Mouse (Mus musculus): ENCODE data around the gene Noct. TPM values are rescaled to one million over a fixed set of nuclear protein-coding genes. Genes with fewer than 3 reads are reported as not detected.
A peak's percentile ranks its signal among the peaks of the same experiment; 100 is the strongest.

Gene Noct
- polyA plus RNA-seq, 1 experiment = 18.3 TPM

GRCm38 (mm10) chr3:51238515-51238914, 14.3 kb downstream of the Noct start:
- Histone ChIP-seq H3K27ac (ENCODE audit: control insufficient read depth, insufficient read depth, low read depth, low read length, poor library complexity) (peak overlapping the region; percentile 2; the same call in 1 of the 2 replicates), H3K4me3 (replicated peaks; ENCODE audit: control insufficient read depth, low read depth, low read length) (no peak overlapping the region), H3K4me1 (ENCODE audit: control insufficient read depth, insufficient read depth, low read length) (peaks cover 3% of the 10 kb centered on the region)
- 13% methylated on average over 7 of the region's 7 CpGs for WGBS
- TF ChIP-seq POLR2A (IDR thresholded peaks at IDR 0.05; ENCODE audit: borderline replicate concordance, control insufficient read depth, low read depth, low read length) (no peak), CTCF (IDR thresholded peaks at IDR 0.05; ENCODE audit: control insufficient read depth, insufficient read depth, low read length) (no peak)

- Histone ChIP-seq H3K27ac (ENCODE audit: control insufficient read depth, insufficient read depth, low read depth, low read length, poor library complexity) (no peak overlapping the region), H3K4me1 (ENCODE audit: control insufficient read depth, insufficient read depth, low read length) (peaks cover 3% of the 10 kb centered on the region; the same call in 1 of the 2 replicates), H3K4me3 (replicated peaks; ENCODE audit: control insufficient read depth, low read depth, low read length) (no peak overlapping the region)
- 89% methylated on average over 3 of the region's 3 CpGs for WGBS
- TF ChIP-seq CTCF (IDR thresholded peaks at IDR 0.05; ENCODE audit: control insufficient read depth, insufficient read depth, low read length) (no peak), POLR2A (IDR thresholded peaks at IDR 0.05; ENCODE audit: borderline replicate concordance, control insufficient read depth, low read depth, low read length) (no peak)
These were observed 15.3 kb downstream of the Noct start for GRCm38 (mm10) chr3:51239541-51239940.

- 93% methylated on average over 16 of the region's 16 CpGs for WGBS
- TF ChIP-seq CTCF (IDR thresholded peaks at IDR 0.05; ENCODE audit: control insufficient read depth, insufficient read depth, low read length) = no peak
- TF ChIP-seq POLR2A (IDR thresholded peaks at IDR 0.05; ENCODE audit: borderline replicate concordance, control insufficient read depth, low read depth, low read length) = no peak
- H3K4me3 ChIP-seq (replicated peaks; ENCODE audit: control insufficient read depth, low read depth, low read length) = no peak overlapping the region
- H3K27ac ChIP-seq (ENCODE audit: control insufficient read depth, insufficient read depth, low read depth, low read length, poor library complexity) = no peak overlapping the region
- no peaks in the 10 kb centered on the region for H3K4me1 ChIP-seq (ENCODE audit: control insufficient read depth, insufficient read depth, low read length)
These were observed 23.5 kb downstream of the Noct start for GRCm38 (mm10) chr3:51247704-51248103.

DNA sequence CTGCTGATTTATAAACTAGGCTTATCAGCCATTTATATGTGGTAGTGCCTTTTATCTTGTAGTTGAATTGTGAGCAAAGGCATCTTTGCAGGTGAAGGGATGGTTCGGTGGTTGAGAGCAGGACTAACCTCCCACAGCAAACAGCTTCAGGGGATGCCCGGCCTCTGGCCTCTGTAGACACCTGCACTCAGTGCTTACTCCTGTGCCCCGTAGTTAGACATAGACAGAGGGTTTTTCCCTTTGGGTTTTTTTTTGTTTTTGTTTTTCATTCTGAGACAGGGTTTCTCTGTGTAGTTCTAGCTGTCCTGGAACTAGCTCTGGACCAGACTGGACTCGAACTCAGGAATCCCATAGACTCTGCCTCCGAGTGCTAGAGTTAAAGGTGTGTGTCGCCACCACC, 24.4 kb downstream of the Noct start:
- no peak overlapping the region for H3K4me3 ChIP-seq (replicated peaks; ENCODE audit: control insufficient read depth, low read depth, low read length)
- no peak overlapping the region for H3K27ac ChIP-seq (ENCODE audit: control insufficient read depth, insufficient read depth, low read depth, low read length, poor library complexity)
- no peak for TF ChIP-seq POLR2A (IDR thresholded peaks at IDR 0.05; ENCODE audit: borderline replicate concordance, control insufficient read depth, low read depth, low read length)
- no peak for TF ChIP-seq CTCF (IDR thresholded peaks at IDR 0.05; ENCODE audit: control insufficient read depth, insufficient read depth, low read length)
- WGBS = 91% methylated on average over 6 of the region's 6 CpGs
- no peaks in the 10 kb centered on the region for H3K4me1 ChIP-seq (ENCODE audit: control insufficient read depth, insufficient read depth, low read length)

- TF ChIP-seq CTCF (IDR thresholded peaks at IDR 0.05; ENCODE audit: control insufficient read depth, insufficient read depth, low read length) (no peak), POLR2A (IDR thresholded peaks at IDR 0.05; ENCODE audit: borderline replicate concordance, control insufficient read depth, low read depth, low read length) (no peak)
- H3K4me3 ChIP-seq (replicated peaks; ENCODE audit: control insufficient read depth, low read depth, low read length) = no peak overlapping the region
- no peak overlapping the region for H3K27ac ChIP-seq (ENCODE audit: control insufficient read depth, insufficient read depth, low read depth, low read length, poor library complexity)
- H3K4me1 ChIP-seq (ENCODE audit: control insufficient read depth, insufficient read depth, low read length) = no peaks in the 10 kb centered on the region
- 84% methylated on average over 11 of the region's 11 CpGs for WGBS
These were observed 25.2 kb downstream of the Noct start for GRCm38 (mm10) chr3:51249460-51249859.

- Histone ChIP-seq H3K27ac (ENCODE audit: control insufficient read depth, insufficient read depth, low read depth, low read length, poor library complexity) (no peak overlapping the region), H3K4me1 (ENCODE audit: control insufficient read depth, insufficient read depth, low read length) (no peaks in the 10 kb centered on the region), H3K4me3 (replicated peaks; ENCODE audit: control insufficient read depth, low read depth, low read length) (no peak overlapping the region)
- 93% methylated on average over 13 of the region's 13 CpGs for WGBS
- TF ChIP-seq POLR2A (IDR thresholded peaks at IDR 0.05; ENCODE audit: borderline replicate concordance, control insufficient read depth, low read depth, low read length) = no peak
- no peak for TF ChIP-seq CTCF (IDR thresholded peaks at IDR 0.05; ENCODE audit: control insufficient read depth, insufficient read depth, low read length)
These were observed 25.6 kb downstream of the Noct start for GRCm38 (mm10) chr3:51249866-51250265.

DNA sequence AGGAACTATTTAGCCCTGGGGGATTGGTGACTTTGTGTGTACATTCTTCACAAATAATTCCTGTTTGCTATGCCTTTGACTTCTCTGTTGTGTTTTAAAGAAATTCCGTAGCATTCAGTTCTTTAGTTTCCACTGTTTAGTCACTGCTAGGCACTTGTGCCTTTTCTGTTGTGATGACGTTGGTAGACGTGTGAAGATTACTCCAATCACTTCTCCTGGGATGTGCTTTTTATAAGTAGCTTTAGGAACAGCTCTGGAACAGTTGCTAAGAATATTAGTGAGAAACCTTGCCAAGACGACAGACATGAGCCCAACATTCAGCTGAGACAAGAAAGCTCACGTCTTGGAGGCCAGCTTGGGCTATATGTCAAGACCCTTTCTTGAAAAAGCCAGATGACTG, 26.8 kb downstream of the Noct start:
- no peak for TF ChIP-seq CTCF (IDR thresholded peaks at IDR 0.05; ENCODE audit: control insufficient read depth, insufficient read depth, low read length)
- no peak for TF ChIP-seq POLR2A (IDR thresholded peaks at IDR 0.05; ENCODE audit: borderline replicate concordance, control insufficient read depth, low read depth, low read length)
- WGBS = 88% methylated on average over 5 of the region's 5 CpGs

DNA sequence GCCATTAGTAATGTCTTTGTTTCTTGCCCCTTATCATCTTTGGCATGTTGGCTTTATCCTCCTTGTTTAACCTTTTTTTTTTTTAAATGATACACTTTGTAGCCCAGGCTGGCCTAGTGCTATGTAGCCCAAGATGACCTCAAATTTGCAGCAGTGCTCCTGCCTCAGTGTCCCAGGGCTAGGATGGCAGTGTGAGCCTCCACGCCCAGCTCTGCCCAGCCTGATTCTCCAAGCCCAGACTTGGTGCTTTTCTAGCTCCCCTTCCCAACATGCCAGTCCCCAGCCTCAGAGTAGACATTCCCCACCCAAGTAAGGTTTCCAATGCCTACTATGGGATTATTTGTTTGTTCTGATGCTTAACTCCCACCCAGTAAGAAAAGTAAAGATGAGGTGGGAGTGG, 28.0 kb downstream of the Noct start:
- no peak overlapping the region for H3K4me3 ChIP-seq (replicated peaks; ENCODE audit: control insufficient read depth, low read depth, low read length)
- TF ChIP-seq POLR2A (IDR thresholded peaks at IDR 0.05; ENCODE audit: borderline replicate concordance, control insufficient read depth, low read depth, low read length) (no peak), CTCF (IDR thresholded peaks at IDR 0.05; ENCODE audit: control insufficient read depth, insufficient read depth, low read length) (no peak)
- H3K4me1 ChIP-seq (ENCODE audit: control insufficient read depth, insufficient read depth, low read length) = no peaks in the 10 kb centered on the region
- H3K27ac ChIP-seq (ENCODE audit: control insufficient read depth, insufficient read depth, low read depth, low read length, poor library complexity) = no peak overlapping the region
- 100% methylated on average over 1 of the region's 1 CpGs for WGBS

More for the DNA sequence above, 26.8 kb downstream of the Noct start:
- Histone ChIP-seq H3K4me1 (ENCODE audit: control insufficient read depth, insufficient read depth, low read length) (no peaks in the 10 kb centered on the region), H3K4me3 (replicated peaks; ENCODE audit: control insufficient read depth, low read depth, low read length) (no peak overlapping the region), H3K27ac (ENCODE audit: control insufficient read depth, insufficient read depth, low read depth, low read length, poor library complexity) (no peak overlapping the region)

Measured in bone marrow, adult 2 months (tissue).